Mouse (Mus musculus): Measurements from ENCODE around the gene Jsrp1.
A peak's percentile ranks its signal among the peaks of the same experiment; 100 is the strongest.

The Jsrp1 gene

DNA sequence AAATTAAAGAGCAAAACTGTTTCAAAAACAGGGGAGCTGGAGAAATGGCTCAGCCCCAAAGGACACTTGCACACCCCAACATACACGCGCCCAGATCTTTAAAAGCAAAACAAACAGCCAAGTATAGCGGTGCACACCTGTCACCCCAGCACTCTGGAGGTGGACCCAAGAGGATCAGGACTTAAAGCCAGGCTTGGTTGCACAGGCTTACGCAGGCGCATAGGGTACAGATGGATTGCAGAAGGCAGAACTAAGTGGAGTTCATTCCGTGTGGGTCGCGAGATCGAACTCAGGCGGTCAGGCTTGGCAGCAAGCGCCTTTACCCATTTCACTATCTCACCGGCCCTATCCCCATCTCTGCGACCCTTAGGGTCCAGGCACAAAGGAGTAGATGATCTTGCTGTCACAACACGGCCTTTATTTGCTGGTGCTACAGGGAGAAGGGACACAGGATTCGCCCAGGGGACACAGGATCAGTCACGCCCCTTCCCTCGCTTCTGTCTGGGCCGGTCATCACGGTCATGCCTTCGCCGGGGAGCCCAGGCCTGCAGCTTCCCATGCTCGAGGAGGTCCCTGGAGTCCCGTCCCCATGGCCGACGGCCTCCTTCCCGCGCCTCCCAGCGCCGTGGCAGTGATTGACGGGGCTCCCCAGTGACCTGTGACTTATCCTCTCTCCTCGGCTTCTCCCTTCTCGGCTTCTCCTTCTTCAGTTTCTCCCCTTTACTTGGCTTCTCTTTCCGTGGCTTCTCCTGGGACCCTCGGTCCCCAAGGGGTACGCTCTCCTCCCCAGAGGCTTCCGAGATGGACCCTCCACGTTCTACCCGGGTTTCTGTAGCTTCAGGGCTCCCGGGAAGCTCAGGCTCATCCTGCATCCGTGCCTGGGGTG, 5.0 kb downstream of the Jsrp1 start:
- no peak for DNase-seq

DNA sequence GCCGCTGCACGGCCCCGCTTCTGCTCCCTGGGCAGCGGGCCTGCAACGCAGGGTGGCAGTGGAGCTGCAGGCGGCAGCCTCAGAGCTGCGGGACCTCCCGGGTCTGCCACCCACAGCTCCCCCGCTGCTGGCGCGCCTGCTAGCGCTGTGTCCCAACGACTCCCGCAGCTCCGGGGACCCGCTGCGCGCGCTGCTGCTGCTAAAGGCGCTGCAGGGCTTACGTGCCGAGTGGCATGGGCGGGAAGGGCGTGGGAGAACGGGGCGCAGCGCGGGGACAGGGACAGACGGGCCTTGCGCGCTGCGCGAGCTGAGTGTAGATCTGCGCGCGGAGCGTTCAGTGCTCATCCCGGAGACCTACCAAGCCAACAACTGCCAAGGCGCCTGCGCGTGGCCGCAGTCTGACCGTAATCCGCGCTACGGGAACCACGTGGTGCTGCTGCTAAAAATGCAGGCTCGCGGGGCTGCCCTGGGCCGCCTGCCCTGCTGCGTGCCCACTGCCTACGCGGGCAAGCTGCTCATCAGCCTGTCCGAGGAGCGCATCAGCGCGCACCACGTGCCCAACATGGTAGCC, 6.2 kb downstream of the Jsrp1 start:
- peak; percentile 74 to 82 for DNase-seq

DNA sequence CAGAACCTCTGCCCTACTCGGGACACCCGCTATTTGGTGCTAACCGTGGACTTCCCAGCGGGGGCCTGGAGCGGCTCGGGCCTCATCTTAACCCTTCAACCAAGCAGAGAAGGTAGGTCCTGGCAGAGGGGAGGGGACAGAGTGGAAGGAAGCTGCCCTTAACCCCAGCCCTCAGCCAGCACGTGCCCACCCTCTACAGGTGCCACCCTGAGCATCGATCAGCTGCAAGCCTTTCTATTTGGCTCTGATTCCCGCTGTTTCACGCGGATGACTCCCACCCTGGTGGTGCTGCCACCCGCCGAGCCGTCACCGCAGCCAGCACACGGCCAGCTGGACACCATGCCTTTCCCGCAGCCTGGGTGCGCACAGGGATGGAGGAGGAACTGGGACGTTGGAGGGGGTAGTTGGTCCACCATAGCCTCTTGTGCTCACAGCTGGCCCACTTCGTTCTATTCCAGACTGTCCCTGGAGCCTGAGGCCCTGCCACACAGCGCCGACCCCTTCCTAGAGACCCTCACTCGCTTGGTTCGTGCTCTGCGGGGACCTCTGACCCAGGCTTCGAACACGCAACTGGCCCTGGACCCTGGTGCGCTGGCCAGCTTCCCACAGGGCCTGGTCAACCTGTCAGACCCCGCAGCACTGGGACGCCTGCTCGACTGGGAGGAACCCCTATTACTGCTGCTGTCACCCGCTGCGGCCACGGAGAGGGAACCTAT, 6.8 kb downstream of the Jsrp1 start:
- no peak for DNase-seq

DNA sequence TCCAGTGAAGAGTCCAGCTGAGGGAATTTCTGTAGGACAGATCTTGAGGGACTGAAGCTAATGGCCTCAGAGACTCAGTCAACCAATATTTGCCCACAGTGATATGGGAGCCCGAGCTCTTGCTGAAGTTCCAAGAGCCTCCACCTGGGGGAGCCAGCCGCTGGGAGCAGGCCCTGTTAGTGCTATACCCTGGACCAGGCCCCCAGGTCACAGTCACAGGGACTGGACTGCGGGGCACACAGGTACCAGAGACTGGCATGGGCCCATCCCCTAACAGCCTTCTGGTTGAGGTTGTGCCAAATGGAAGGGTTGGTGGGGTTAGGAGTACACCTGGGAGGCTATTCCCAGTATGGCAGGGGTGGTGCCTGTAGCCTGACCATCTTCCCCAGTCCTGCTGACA, 7.4 kb downstream of the Jsrp1 start:
- peak; percentile 55 to 91 for DNase-seq

DNA sequence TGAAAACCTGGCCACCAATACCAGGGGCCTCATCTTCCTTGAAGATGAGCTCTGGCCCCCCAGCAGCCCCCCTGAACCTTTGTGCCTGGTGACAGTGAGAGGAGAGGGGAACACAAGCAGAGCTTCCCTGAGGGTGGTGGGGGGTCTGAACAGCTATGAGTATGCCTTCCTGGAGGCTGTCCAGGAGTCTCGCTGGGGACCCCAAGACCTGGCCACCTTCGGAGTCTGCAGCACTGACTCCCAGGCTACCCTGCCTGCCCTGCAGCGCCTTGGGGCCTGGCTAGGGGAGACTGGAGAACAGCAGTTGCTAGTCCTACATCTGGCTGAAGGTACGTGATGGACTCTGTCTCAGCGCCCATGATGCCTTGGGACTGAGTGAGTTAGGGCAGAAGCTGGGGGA, 8.0 kb downstream of the Jsrp1 start:
- no peak for DNase-seq

DNA sequence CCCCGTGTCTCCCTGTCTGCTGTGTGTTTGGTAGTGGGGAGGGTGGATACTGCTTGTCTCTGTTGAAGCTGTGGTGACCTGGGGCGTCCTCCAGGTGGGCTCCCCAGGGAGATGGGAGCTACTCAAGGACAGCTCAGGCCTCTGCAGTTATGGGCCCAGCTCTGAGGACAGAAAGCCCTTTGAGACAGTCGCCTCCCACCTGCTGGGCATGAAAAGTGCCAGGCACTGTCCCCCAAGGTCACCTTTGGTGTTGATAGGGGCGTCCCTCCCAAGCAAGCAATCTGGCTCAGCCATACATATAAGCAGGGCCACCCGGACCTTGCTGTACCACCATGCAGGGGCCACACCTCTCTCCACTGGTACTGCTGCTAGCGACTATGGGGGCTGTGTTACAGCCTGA, 8.4 kb downstream of the Jsrp1 start, which contains the start of gene Amh:
TSS of gene Amh (plus strand) at position 328 of the 400 bp plus-strand sequence.
- no peak for DNase-seq

DNA sequence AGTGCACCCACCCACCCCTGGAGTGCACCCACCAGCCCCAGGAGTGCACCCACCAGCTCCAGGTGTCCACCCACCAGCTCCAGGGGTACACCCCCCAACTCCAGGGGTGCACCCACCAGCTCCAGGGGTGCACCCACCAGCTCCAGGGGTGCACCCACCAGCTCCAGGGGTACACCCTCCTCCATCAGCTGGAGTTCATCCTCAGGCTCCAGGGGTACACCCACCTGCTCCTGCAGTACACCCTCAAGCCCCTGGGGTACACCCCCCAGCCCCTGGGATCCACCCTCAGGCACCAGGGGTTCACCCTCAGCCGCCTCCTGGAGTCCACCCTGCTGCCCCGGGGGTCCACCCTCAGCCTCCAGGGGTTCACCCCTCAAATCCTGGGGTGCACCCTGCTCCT, 9.0 kb downstream of the Jsrp1 start:
- no peak for DNase-seq

DNA sequence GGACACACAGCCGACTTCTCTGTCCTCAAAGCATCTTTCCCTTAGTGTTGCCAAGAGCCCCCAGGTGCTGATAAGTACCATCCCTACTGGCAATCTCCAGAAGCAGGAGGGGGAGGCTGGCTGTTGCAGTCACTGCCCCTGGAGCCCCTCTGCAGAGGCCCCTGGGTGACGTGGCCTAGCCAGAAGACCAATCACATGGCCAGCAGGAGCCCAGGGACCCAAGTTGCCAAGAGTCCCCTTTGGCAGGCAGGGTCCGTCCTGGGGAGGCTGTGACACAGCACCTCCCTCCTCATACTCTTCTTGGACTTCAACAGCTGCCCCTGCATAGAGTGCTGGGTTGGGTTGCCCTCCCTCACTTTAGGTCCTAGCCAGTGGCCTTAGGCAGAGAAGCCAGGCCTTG, 10.3 kb downstream of the Jsrp1 start:
- no peak for DNase-seq

DNA sequence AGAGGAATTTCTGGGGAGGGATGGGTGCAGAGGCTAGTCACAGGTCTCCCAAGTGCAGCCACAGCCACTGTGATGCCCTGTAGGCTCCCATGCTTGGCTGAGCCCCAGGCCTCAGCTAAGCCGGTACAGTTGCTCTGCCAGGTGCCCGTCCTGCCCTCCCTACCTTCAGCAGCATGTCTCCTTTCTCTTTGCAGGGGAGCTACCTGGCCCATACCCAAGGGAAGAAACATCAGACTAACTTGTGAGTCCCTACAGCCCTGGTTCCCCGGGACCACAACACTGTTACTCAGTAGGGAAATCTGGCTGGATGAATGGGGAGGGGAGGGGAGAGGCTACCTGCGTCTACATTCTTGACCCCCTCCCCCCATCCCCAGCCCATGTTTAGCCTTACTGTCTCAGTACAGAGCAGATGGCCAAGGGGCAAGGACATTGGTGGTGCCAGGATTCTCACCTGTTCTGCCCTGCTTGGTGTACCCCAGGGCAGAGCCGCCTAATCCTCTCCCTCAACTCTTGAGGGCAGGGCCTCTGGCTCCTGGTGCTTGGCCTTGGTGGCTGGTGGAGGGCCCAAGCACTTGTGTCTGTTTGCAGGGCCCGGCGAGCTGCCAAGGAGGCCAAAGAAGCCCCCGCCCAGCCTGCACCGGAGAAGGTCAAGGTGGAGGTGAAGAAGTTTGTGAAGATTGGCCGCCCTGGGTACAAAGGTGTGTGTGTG, 10.9 kb downstream of the Jsrp1 start:
- no peak for DNase-seq

DNA sequence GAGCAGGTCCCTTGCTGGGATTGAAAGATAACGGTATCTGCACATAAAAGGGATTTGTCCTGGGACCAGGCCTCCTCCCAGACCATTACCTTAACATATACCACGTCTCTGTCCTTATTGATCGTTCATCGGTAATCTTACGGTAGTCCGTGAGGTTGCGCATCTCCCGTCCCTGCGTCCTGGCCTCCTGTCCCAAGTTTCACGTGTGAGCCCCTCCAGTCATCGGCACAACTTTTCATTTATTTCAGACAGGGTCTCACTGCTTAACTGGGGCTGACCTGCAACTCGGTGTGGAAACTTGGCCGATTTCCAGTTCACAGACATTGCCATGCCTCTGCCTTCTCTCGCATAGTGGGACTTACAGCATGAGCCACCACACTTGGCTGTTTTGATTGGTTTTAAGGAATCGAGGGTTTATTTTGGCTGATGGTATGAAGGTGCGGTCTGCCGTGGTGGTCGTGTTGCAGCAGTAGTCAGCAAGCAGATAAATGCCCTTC, 14.2 kb downstream of the Jsrp1 start:
- DNase-seq: no peak

DNA sequence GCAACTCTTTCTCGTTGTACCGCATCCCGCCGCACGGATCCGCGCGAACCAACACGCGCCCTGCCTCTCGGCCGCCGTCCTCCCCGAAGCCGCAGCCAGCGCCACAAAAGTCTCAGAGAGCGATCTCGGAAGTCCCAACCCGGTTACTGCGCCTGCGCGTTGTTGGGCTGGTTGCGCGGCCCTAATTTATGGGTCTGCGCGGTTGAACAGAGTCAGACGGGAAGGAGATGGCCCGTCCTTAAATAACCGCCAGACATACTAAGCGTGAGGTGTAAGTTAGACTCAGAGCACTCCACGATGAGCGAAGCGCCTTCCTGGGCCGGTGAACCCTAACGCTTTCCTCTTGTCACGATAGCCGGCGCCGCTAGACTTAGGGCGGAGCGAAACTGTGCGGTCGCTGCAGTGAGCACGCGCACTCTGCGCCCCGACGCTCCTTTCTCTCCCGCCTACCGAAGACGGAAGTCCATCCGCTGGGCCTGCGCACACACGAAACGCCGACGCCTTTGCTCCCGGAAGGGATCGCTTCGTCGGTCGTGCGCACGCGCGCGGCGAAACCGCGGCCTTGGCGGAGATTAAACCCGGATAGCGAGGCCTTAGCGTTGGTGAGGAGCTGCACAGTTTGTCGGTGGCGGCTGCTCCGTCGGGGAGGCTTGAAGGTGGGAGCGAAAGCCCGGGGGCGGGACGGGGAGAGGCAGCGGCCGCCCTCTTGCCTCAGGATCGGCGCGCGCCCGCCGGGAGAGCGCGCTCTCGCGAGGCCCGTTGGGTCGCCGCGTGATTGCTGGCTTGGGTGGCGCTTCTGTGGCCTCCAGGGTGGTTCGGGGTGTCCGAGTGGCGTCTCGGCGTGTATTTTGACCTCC, 14.9 kb downstream of the Jsrp1 start, which contains the start of the genes Sf3a2 and Plekhj1:
TSS of gene Sf3a2 (plus strand) at position 49 of the 857 bp plus-strand sequence.
TSS of gene Plekhj1 (minus strand) at position 477 of the 857 bp plus-strand sequence.
- DNase-seq: peak; percentile 97

DNA sequence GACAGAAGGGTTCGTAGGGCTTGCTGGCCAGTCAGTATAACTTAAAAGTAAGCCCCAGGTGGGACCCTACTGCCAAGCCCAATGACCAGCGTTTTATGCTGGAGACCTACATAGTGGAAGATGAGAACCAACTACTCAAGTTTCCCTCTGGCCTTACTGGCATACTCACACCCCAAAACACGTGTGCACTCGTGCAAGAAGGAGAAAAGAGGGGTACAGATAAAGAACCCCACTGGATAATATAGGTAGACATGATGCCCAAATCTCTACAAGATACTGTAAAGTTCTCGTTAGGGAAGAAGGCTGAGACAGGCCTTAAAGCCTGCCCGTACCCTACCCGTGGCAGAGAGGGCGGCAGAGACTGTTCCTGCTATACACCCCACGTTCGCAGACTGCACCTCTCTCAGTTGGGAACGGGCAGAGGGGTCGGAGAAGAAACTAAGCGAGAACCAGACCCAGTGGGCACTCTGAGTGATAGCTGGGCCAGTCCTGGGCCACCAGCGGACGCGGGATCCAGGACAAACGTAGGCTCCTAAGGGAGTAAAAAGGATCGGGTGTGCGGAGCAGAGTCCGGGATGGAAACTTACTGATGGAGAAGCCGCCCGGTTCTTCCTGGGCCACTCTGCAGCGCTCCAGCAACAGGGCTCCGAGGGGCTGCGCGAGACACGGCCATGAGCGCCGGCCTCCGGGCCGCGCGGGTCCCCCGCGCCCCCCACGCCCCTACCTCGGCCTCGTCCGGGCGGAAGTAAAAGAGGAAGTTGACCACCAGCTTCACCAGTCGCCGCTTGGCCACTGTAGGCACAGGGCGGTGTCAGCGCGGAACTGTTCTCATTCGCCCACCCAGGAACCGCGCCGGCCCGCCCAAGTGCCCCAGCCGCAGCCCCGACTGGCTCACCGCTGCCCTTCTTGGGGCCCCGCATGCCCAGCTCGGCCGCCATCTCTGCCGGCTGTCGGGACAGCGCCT, 15.8 kb downstream of the Jsrp1 start:
- DNase-seq: peak in 1 of 2 experiments; percentile 77

DNA sequence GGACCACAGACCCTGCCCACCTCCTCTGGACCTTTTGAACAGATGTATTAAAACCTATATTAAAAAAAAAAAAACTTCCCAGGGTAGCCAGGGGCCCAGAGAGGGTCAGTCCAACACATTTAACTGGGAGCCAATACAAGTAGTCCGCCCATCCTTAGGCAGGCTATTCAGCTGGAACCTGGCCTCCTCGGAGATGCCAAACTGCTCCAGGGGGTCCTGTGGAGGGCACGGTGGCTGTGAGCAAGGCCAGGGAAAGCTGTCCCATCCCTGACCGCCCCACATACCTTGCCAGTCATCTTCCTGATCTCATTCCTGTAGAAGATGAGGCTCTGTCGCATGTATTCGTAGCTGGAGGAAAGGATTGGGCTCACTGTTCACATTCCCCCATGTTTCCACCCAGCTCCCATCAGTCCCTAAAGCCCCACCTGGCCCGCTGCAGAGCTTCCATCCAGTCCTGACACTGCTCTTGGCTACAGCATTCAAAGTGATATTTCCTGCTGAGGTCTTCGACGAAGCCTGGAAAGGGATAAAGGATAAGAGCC, 16.9 kb downstream of the Jsrp1 start:
- DNase-seq: no peak

DNA sequence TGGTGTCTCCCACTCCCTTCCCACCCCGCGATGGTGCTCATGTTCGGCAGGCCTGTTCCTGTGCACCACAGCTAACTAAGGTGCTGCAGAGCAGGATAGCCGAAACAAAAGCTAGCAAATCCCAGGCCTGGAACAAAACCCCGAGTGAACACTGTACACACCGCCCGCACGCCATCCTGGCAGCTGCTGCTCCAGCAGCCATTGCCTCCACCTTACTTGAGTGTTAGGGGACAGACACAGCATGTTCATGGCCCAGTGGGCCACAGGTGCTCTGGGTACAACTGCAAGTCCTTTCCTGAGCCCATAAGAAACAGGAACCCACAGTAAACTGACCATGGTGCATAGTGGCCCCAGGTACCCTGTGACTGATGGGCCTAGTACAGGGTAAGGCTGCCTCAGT, 18.5 kb downstream of the Jsrp1 start:
- DNase-seq: no peak

DNA sequence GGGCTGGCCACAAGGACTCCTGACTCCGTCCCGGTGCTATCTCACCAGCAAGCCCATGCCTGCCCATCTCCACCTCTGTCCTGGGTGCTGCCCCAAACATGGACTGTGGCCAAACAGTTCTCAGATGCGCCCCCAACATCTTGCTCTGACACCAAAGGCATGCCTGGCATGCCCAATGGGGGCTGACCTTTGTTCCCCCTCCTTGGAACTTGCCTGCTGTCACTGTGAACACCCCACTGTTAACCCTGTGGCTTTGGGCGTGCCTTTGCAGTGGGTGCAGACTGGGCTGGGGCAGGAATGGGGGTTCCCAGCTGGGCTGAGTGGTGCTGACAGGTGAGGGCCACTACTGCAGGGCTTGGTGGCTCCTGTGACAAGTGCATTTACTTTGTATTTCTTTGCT, 19.5 kb downstream of the Jsrp1 start:
- DNase-seq: peak in 1 of 2 experiments; percentile 23

DNA sequence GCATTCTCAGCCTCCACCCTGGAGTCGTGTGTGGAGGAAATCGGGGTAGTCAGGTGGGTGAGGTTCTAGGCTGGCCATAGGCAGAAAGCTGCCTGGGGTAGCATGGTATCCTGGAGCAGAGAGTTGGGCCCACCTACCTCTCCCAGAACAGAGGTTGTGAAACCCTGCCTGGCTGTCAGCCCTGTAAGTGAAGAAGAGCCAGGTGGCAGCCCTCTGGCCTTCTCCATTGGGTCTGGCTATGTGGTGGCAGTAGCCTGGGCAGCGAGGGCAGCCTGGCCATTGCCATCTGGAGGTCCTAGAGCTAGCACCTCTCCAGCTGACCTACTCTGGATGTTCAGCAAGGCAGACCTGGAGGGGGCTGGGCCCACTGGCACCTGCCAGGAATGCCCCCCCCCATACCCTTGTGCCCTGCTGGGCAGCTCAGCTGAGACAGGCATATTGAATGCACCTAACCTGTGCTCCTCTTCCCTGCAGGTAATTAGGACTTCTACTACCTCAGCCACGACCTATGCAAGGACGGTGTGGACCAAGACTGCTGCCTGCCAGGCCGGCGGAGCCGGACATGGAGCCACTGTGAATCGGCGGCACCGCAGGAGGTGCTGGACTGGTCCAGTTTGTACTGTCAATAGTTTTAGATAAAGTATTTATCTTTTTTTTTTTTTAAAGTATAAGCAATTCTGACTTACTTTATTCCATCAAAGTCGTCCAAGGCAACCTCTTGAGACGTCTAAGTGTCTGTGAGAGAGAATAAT, 20.1 kb downstream of the Jsrp1 start:
- no peak for DNase-seq

DNA sequence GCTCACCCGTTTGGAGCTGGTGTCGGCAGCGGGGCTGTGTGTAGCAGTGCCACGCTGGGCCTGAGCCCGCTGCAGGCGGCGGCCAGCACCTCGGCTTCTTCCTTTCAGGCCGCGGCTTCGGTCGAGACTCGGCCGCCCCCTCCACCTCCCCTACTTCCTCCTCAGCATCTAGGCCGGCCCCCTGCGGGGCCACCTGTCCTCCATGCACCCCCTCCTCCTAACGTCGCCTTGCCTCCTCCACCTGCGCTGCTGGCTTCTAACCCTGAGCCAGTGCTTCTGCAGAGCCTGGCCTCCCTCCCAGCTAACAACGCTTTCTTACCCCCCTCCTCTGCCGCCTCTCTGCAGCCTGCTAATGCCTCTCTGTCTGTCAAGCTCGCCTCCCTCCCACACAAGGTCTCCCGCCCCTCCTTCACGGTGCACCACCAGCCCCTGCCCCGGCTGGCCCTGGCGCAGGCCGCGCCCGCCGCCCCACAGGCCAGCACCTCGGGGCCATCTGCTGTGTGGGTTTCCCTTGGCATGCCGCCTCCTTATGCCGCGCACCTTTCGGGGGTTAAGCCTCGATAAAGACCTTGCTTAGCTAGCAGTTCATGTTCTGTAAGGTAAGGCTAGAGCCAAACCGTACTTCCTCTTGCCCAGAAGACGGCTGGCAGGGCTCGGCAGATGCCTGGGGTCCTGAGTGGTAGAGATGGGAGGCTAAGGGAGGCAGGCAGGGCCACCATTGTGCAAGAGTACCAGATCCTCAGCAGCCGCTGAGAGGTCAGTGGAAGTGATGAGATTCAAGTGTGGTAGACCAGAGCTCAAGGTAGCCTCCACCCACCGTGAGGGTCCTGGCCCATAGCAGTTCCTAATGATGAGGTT, 20.9 kb downstream of the Jsrp1 start:
- DNase-seq: no peak

DNA sequence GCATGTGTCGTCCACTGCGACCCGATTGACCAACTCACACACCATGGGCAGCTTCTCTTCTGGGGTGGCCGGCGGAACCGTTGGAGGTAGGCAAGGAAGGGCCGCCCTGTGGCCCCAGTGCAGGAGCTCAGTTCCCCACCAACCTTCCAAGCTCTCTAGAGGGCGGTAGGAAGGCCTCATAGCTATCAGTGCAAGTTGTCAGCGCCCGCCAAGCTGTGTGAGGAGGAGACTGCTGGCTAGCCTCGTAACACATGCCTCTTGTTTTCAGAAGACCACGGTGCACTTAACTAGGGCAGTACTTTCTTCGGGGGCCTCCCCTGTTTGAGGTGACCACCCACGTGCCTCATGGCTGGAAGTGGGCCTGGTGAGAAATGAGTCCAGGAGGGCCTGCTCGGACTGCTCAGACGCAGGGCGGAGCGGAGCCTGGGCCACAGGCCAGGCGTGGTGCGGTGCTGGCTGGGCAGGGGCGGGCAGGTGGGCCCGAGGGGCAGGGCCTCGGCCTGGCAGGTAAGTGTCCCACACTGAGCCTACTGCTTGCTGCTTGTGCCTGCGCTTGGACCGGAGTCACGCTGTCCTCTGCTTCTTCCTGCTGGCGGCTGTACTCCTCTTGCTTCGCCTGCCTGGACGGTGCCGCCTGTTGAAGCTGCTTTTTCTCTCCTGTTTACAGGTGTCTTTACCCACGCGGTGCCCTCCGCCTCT, 21.7 kb downstream of the Jsrp1 start:
- no peak for DNase-seq
